Mouse (Mus musculus) embryonic fibroblast, embryonic 13.5 days (primary cell): ENCODE data around the gene Kif15.

Experiments used
- CTCF ChIP-seq: IDR thresholded peaks from 2 replicates; pipeline ENCODE4 v1.5.1; 2011; ENCODE audit warnings: mild to moderate bottlenecking, control low read depth, low read length, moderate library complexity, borderline replicate concordance; ENCODE audit not compliant: insufficient read depth
- POLR2A ChIP-seq: IDR thresholded peaks from 2 replicates; pipeline ENCODE4 v1.6.1; 2011; ENCODE audit warnings: low read depth, mild to moderate bottlenecking, control low read depth, low read length, moderate library complexity

- no peak for TF ChIP-seq CTCF
- TF ChIP-seq POLR2A, result peak; percentile 72
Observed at GRCm38 (mm10) chr9:122950643-122951475, at the start of gene Kif15, which contains the start of gene 1110059G10Rik.
